Mouse (Mus musculus): Measurements from ENCODE around the gene Nfkb1.

Gene Nfkb1

GRCm38 (mm10) chr3:135699523-135700264, 8.3 kb upstream of the Nfkb1 start:
- DNase-seq, result no peak

- DNase-seq, result no peak
Observed at GRCm38 (mm10) chr3:135698466-135698975, 7.2 kb upstream of the Nfkb1 start.

- DNase-seq, result no peak
Observed at GRCm38 (mm10) chr3:135696262-135696661, 4.9 kb upstream of the Nfkb1 start.

- DNase-seq, result no peak
Observed at GRCm38 (mm10) chr3:135692999-135693398, 1.7 kb upstream of the Nfkb1 start.

GRCm38 (mm10) chr3:135690568-135691190, 668 bp downstream of the Nfkb1 start:
- peak; percentile 45 for DNase-seq

GRCm38 (mm10) chr3:135689773-135690567, 1.4 kb downstream of the Nfkb1 start:
- no peak for DNase-seq

GRCm38 (mm10) chr3:135688970-135689772, 2.2 kb downstream of the Nfkb1 start:
- no peak for DNase-seq

GRCm38 (mm10) chr3:135687965-135688364, 3.4 kb downstream of the Nfkb1 start:
- DNase-seq, result no peak

- DNase-seq, result no peak
Observed at GRCm38 (mm10) chr3:135686419-135686818, 4.9 kb downstream of the Nfkb1 start.

GRCm38 (mm10) chr3:135683275-135683674, 8.1 kb downstream of the Nfkb1 start:
- DNase-seq, result no peak

GRCm38 (mm10) chr3:135682240-135682639, 9.1 kb downstream of the Nfkb1 start:
- DNase-seq, result no peak

GRCm38 (mm10) chr3:135681272-135681783, 10.0 kb downstream of the Nfkb1 start:
- no peak for DNase-seq

GRCm38 (mm10) chr3:135680213-135680843, 11.0 kb downstream of the Nfkb1 start:
- DNase-seq, result no peak

GRCm38 (mm10) chr3:135677064-135677463, 14.3 kb downstream of the Nfkb1 start:
- no peak for DNase-seq

- no peak for DNase-seq
Observed at GRCm38 (mm10) chr3:135676364-135676763, 15.0 kb downstream of the Nfkb1 start.

GRCm38 (mm10) chr3:135675480-135675879, 15.9 kb downstream of the Nfkb1 start:
- DNase-seq, result no peak

- DNase-seq, result no peak
Observed at GRCm38 (mm10) chr3:135674716-135675392, 16.5 kb downstream of the Nfkb1 start.

- DNase-seq, result no peak
Observed at GRCm38 (mm10) chr3:135673695-135674094, 17.7 kb downstream of the Nfkb1 start.

GRCm38 (mm10) chr3:135673041-135673440, 18.3 kb downstream of the Nfkb1 start:
- no peak for DNase-seq

GRCm38 (mm10) chr3:135672135-135672534, 19.2 kb downstream of the Nfkb1 start:
- DNase-seq, result no peak

- no peak for DNase-seq
Observed at GRCm38 (mm10) chr3:135670869-135671268, 20.5 kb downstream of the Nfkb1 start.
